Mouse (Mus musculus): ENCODE results near the gene Ciart.

DNA sequence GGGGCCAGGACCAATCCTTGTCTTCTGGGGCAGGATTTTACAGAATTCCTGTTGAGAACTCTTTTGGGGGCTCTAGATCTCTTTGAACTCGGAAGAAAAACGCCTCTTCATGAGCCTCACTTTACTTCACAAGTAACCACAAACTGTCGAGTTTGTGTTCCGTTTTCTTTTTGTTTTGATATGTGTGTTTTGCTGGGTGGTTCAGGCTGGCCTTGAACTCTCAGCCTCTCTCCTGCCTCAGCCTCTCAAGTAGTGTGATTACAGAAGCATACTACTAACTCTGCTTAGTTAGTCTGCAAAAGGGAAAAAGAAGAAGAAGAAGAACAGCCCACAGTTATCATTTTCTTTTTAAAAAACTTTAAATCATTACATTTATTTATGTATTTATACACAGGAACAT is 42.1 kb upstream of the Ciart start:
- TF ChIP-seq POLR2A (IDR thresholded peaks at IDR 0.05; ENCODE audit: insufficient read depth, low read depth, low read length), result no peak
- TF ChIP-seq CTCF (IDR thresholded peaks at IDR 0.05; ENCODE audit: insufficient read depth, low read depth, low read length), result no peak
